Mouse (Mus musculus) adrenal gland, postnatal 4 days (tissue): ENCODE results near the gene Ube3b. TPM values are rescaled to one million over a fixed set of nuclear protein-coding genes. Genes with fewer than 3 reads are reported as not detected.

Experiments
- DNase-seq, 2 experiments: peaks; one replicate each; pipeline ENCODE4 v3.0.0; 2021 to 2022; ENCODE audit warnings: low spot score in 2 of 2, mixed read lengths in 2 of 2
- long read RNA-seq, 2 experiments: library from polyadenylated mRNA; stranded (forward); transcript quantifications; one replicate each; pipeline ENCODE4 v2.0.0; 2021
- total RNA-seq, 2 experiments: library from RNA; stranded (reverse); gene quantifications; 2 replicates each; pipeline ENCODE4 v1.2.3; 2021

Gene Ube3b
- total RNA-seq: 10 to 100 TPM; 65.4 to 72.7 TPM
- long read RNA-seq, experiment 1, full-length matches to known transcripts: 8 of 30 reads
- long read RNA-seq, experiment 1, partial matches to known transcripts: 20 of 30 reads
- long read RNA-seq, experiment 1, other reads (novel, unspliced or antisense): 2 of 30 reads
- long read RNA-seq, experiment 2, full-length matches to known transcripts: 9 of 30 reads
- long read RNA-seq, experiment 2, partial matches to known transcripts: 18 of 30 reads
- long read RNA-seq, experiment 2, other reads (novel, unspliced or antisense): 3 of 30 reads

GRCm38 (mm10) chr5:114380209-114381012 lies at the start of gene Ube3b, which contains the start of gene Kctd10:
TSS of gene Ube3b (plus strand) at chr5:114380607.
TSS of gene Kctd10 (minus strand) at chr5:114380508.
- peak; percentile 62 to 73 for DNase-seq

GRCm38 (mm10) chr5:114342996-114343395 lies 37.4 kb upstream of the Ube3b start:
- DNase-seq: no peak

GRCm38 (mm10) chr5:114343612-114344011 lies 36.8 kb upstream of the Ube3b start:
- DNase-seq: no peak

- no peak for DNase-seq
Measured at GRCm38 (mm10) chr5:114345538-114345937, 34.9 kb upstream of the Ube3b start.

GRCm38 (mm10) chr5:114347005-114347404 lies 33.4 kb upstream of the Ube3b start:
- DNase-seq: no peak

GRCm38 (mm10) chr5:114351490-114351889 lies 28.9 kb upstream of the Ube3b start:
- no peak for DNase-seq

GRCm38 (mm10) chr5:114356250-114356935 lies 24.0 kb upstream of the Ube3b start:
- DNase-seq: peak; percentile 32 to 64

GRCm38 (mm10) chr5:114356936-114357751 lies 23.3 kb upstream of the Ube3b start:
- no peak for DNase-seq

- DNase-seq: no peak
Measured at GRCm38 (mm10) chr5:114358833-114359232, 21.6 kb upstream of the Ube3b start.

- DNase-seq: no peak
Measured at GRCm38 (mm10) chr5:114359586-114359985, 20.8 kb upstream of the Ube3b start.

GRCm38 (mm10) chr5:114360968-114361367 lies 19.4 kb upstream of the Ube3b start:
- no peak for DNase-seq

- DNase-seq: no peak
Measured at GRCm38 (mm10) chr5:114365043-114365752, 15.2 kb upstream of the Ube3b start.

GRCm38 (mm10) chr5:114368121-114368520 lies 12.3 kb upstream of the Ube3b start:
- DNase-seq: no peak

GRCm38 (mm10) chr5:114368803-114369496 lies 11.5 kb upstream of the Ube3b start:
- no peak for DNase-seq

- DNase-seq: no peak
Measured at GRCm38 (mm10) chr5:114369921-114370320, 10.5 kb upstream of the Ube3b start.

GRCm38 (mm10) chr5:114370371-114370776 lies 10.0 kb upstream of the Ube3b start:
- DNase-seq: no peak

GRCm38 (mm10) chr5:114371331-114371730 lies 9.1 kb upstream of the Ube3b start:
- no peak for DNase-seq

- DNase-seq: no peak
Measured at GRCm38 (mm10) chr5:114371731-114372473, 8.5 kb upstream of the Ube3b start.

- DNase-seq: no peak
Measured at GRCm38 (mm10) chr5:114372565-114372964, 7.8 kb upstream of the Ube3b start.
